Mouse (Mus musculus) intestine, embryonic 14.5 days (tissue): ENCODE data around the gene Pik3cb. TPM values are rescaled to one million over a fixed set of nuclear protein-coding genes. Genes with fewer than 3 reads are reported as not detected.

ENCODE experiments used
- ATAC-seq: fragments of 200-750 bp; cut with Nextera tagmentation; replicated peaks from 2 replicates; pipeline ENCODE4 v1.8.0; 2017; ENCODE audit warnings: low read depth, moderate number of reproducible peaks, moderate TSS enrichment, moderate library complexity; ENCODE audit not compliant: low FRiP score, low TSS enrichment
- DNase-seq: peaks from one replicate; pipeline ENCODE4 v3.0.0-alpha.2; 2018; ENCODE audit warnings: low spot score
- H3K27ac ChIP-seq: fragments of 300-500 bp; sonication (generic); 2 replicates; pipeline ENCODE4 v1.5.1; 2014; ENCODE audit warnings: low read depth, mild to moderate bottlenecking, control low read depth
- H3K27me3 ChIP-seq: fragments of 300-500 bp; sonication (generic); replicated peaks from 2 replicates; pipeline ENCODE4 v1.6.1; 2014; ENCODE audit warnings: low read length, control low read depth; ENCODE audit not compliant: control insufficient read depth, insufficient read depth
- H3K36me3 ChIP-seq: fragments of 300-500 bp; sonication (generic); 2 replicates; pipeline ENCODE4 v1.6.1; 2014; ENCODE audit warnings: low read length, control low read depth; ENCODE audit not compliant: control insufficient read depth, insufficient read depth
- H3K4me1 ChIP-seq: fragments of 300-500 bp; sonication (generic); replicated peaks from 2 replicates; pipeline ENCODE4 v1.6.1; 2014; ENCODE audit warnings: low read length, control low read depth, mixed read lengths; ENCODE audit not compliant: control insufficient read depth, insufficient read depth
- H3K4me2 ChIP-seq: fragments of 300-500 bp; sonication (generic); 2 replicates; pipeline ENCODE4 v1.6.1; 2014; ENCODE audit warnings: low read length
- H3K4me3 ChIP-seq: fragments of 300-500 bp; sonication (generic); 2 replicates; pipeline ENCODE4 v1.5.1; 2014; ENCODE audit warnings: low read depth, low read length, control low read depth, mixed read lengths
- H3K9ac ChIP-seq: fragments of 300-500 bp; sonication (generic); 2 replicates; pipeline ENCODE4 v1.6.1; 2014; ENCODE audit warnings: mild to moderate bottlenecking, low read length
- H3K9me3 ChIP-seq: fragments of 300-500 bp; sonication (generic); 2 replicates; pipeline ENCODE4 v1.6.1; 2016; ENCODE audit warnings: low read length, control low read depth; ENCODE audit not compliant: control insufficient read depth
- WGBS: fragments of 180-500 bp; shearing (Covaris S2); extraction: QIAGEN DNeasy Blood & Tissue Kit; methylation state at CpG from one replicate; pipeline ENCODE4 v1.1.7; 2014; 5-methylcytosine and 5-hydroxymethylcytosine counted together
- polyA plus RNA-seq: library from polyadenylated mRNA; unstranded; fragments of >200 nt; fragmentation: Nextera tagmentation; extraction: Ambion mirVana; gene quantifications from 2 replicates; pipeline ENCODE4 v1.2.1, GENCODE M21; 2014

Pik3cb gene
- 0.88 and 0.99 TPM in 2 replicates for polyA plus RNA-seq

DNA sequence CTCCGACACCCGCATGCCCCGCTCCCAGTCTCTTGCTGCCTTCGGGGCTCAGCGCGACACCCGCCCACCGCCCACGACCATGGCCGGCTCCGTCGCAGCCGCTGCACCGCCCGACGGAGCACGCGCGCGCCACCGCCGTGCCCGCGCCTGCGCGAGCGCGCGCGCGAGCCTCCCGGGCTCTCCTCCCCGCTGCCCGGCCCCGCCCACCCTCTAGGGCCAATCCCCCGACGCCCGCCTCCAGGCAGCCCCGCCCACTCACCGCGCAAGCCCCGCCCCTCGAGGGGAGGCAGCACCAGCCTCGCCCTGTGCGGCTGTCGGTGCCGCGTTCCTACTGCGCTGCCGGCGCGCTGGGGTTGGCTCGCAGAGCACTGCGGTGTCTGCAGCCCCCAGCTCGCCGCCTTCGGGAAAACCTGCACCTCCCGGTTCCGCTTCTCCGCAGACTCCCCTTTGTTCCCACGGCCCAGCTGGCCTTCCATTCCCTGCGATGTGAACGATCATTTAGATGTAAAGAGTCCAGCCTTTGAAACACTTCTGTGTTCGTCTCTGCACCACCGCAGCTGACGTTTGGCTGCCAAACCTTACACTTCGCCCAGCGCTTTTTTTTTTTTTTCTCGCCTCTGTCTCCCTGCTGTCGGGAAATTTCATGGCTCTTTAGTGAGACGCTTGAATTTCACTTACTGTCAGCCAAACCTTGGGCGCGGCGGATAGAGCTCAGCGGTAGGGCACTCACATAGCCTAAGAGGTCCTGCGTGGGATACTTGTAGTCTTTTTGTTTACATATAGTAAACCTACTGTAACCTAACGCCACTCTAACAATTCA, at the start of gene Pik3cb:
Pik3cb (minus strand) TSS at position 559 of the 820 bp plus-strand sequence.
- H3K36me3 ChIP-seq, result no peaks in the 10 kb centered on the region
- H3K27me3 ChIP-seq, result peaks cover 13% of the 10 kb centered on the region; the same call in 1 of the 2 replicates
- DNase-seq (peak; percentile 99), ATAC-seq (peak; percentile 96)
- peak within 1 kb of the TSS; percentile 71 for H3K4me2 ChIP-seq
- H3K27ac ChIP-seq, result no peak within 1 kb of the TSS; the same call in 1 of the 2 replicates
- under 1% methylated on average over 68 of the region's 77 CpGs for WGBS
- H3K4me3 ChIP-seq, result peak within 1 kb of the TSS; percentile 70
- H3K9me3 ChIP-seq, result no peaks in the 10 kb centered on the region
- peak within 1 kb of the TSS; percentile 59 for H3K9ac ChIP-seq
- H3K4me1 ChIP-seq, result peaks cover 5% of the 10 kb centered on the region

DNA sequence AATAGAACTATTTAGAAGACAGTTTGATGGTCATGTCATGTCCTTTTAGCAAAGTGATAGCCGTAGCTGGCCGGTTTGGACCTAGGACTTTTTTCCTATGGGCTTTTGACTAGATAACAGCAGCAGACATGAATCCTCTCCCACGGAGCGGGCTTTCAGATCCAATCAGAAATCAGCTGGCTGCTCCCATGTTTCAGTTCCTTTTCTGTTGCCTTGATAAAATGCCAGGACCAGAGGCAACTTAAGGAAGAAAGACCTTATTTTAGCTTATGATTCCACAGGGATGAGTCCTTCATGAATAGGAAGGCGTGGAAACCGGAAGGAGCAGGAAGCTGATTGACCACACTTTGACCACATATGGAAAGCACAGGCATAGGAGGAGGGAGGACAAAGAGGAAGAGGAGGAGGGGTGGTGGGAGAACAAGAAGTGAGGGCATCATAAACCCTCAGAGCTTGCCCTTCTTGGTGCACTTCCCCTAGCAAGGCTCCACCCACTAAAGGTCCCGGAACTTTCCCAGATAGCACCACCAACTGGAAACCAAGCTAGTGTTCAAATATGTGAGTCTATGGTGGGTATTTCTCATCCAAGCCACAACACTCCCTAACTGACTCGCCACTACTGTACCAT, 42.7 kb upstream of the Pik3cb start:
- no peak overlapping the region for H3K4me2 ChIP-seq
- H3K27me3 ChIP-seq, result no peaks in the 10 kb centered on the region
- no peaks in the 10 kb centered on the region for H3K36me3 ChIP-seq
- ATAC-seq, result no peak
- no peak for DNase-seq
- no peak overlapping the region for H3K9ac ChIP-seq
- H3K9me3 ChIP-seq, result no peaks in the 10 kb centered on the region
- 79% methylated on average over 8 of the region's 8 CpGs for WGBS
- H3K27ac ChIP-seq, result no peak overlapping the region
- H3K4me3 ChIP-seq, result no peak overlapping the region
- H3K4me1 ChIP-seq, result no peaks in the 10 kb centered on the region

DNA sequence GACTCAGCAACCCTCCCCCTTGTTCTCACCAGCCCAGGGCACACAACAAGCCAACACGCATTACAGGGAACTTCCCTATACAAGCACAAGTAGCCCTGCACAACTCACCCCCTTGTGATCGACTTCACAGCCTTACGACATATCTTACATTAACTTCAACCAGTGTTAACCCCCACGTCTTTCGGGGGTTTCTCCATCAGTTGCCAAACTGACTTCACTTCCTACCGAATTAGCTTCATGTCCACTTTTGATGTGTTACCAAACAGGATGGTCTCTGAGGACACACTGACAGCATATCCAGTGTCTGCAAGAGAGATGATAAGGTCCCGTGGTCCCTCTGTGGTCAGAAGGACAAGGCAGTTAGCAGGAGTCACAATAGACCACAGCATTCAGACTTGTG, 41.7 kb upstream of the Pik3cb start:
- Histone ChIP-seq H3K4me3 (no peak overlapping the region), H3K36me3 (no peaks in the 10 kb centered on the region), H3K9ac (no peak overlapping the region), H3K27ac (no peak overlapping the region), H3K27me3 (no peaks in the 10 kb centered on the region), H3K4me1 (no peaks in the 10 kb centered on the region), H3K4me2 (no peak overlapping the region), H3K9me3 (no peaks in the 10 kb centered on the region)
- ATAC-seq, result no peak
- 85% methylated on average over 7 of the region's 7 CpGs for WGBS
- no peak for DNase-seq

DNA sequence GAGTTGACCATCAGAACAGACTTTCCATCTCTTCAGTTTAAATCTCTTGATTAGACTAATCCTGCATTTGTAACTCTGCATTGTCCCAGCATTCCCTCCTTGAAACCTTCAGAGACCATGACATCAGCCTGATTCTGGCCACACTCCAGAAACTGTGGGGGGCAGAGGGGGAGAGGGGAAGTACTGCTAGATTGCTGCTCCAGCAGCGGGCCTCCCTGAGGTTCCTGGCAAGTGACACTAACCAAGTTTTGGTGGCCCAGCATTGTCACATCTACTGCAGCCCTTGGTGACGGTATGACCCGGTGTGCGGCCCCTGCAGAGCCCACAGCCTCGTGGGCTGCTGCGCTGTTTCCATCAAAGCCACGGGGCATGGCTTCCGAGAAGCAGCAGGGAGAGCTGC, 39.9 kb upstream of the Pik3cb start:
- no peaks in the 10 kb centered on the region for H3K27me3 ChIP-seq
- DNase-seq, result no peak
- H3K9me3 ChIP-seq, result no peaks in the 10 kb centered on the region
- no peak for ATAC-seq
- 69% methylated on average over 8 of the region's 8 CpGs for WGBS
- no peak overlapping the region for H3K4me3 ChIP-seq
- no peaks in the 10 kb centered on the region for H3K36me3 ChIP-seq
- no peak overlapping the region for H3K9ac ChIP-seq
- H3K4me1 ChIP-seq, result no peaks in the 10 kb centered on the region
- H3K4me2 ChIP-seq, result no peak overlapping the region
- no peak overlapping the region for H3K27ac ChIP-seq

DNA sequence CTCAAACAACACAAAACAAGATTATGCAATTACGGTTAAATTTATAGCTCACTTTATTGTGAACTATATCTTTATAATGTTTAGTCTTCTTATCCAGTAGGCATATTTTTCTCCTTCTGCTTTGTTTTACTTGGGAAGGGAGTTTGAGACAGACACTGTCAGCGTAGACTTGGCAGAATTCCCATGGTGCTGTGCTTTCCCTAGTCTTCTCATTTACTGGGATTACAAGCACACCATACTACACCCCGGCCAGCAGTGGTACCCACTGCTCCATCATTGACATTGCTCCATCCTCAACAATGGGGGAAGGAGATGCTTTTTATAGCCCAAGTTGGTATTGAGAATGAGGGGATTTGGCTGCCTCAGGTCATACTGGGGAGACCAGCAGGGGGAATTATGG, 38.3 kb upstream of the Pik3cb start:
- no peak for DNase-seq
- Histone ChIP-seq H3K4me2 (no peak overlapping the region), H3K36me3 (no peaks in the 10 kb centered on the region), H3K27me3 (no peaks in the 10 kb centered on the region), H3K4me3 (no peak overlapping the region), H3K9ac (no peak overlapping the region), H3K4me1 (no peaks in the 10 kb centered on the region), H3K27ac (no peak overlapping the region), H3K9me3 (no peaks in the 10 kb centered on the region)
- 82% methylated on average over 3 of the region's 3 CpGs for WGBS
- no peak for ATAC-seq

DNA sequence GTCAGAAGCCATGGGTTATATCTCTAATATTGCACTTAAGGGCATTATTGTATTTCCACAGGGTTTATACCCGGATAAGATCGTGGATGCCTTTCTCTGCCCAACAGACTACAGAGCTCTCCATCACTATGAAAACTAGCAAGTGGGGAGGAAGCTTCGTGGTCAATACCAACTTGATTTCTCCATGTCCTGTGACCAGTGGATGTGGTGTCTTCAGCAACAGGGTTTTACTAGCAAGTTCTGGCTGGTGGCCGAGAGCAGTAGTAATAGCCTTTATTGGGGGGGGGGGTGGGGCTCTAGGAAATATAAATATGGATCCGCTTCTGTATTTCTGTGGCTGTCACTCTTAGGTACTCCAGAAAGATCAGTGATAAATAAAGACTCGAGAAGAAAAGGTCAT, 35.4 kb upstream of the Pik3cb start:
- ATAC-seq, result no peak
- no peaks in the 10 kb centered on the region for H3K4me1 ChIP-seq
- H3K4me2 ChIP-seq, result no peak overlapping the region

DNA sequence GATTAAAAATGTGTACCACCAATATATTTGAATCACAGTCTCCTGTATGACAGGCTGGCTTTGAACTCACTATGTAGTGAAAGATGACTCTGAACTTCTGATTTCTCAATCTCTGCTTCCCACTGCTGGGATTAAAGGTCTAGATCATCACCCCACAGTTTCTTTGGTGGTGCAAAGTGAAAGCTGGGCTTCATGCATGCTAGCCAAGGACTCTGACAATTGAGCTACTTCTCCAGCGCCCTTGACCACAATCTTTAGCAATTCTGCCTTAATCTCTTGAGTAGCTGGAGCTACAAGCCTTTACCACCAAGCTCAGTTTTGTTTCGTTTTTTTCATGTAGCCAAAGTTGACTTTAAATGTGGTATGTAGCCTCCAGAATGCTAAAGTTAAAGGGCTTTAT, 32.4 kb upstream of the Pik3cb start:
- H3K9me3 ChIP-seq, result no peaks in the 10 kb centered on the region
- no peak for ATAC-seq

More for the DNA sequence above, 35.4 kb upstream of the Pik3cb start:
- no peaks in the 10 kb centered on the region for H3K36me3 ChIP-seq
- DNase-seq, result no peak
- H3K9ac ChIP-seq, result no peak overlapping the region
- WGBS, result 78% methylated on average over 6 of the region's 6 CpGs
- H3K27me3 ChIP-seq, result no peaks in the 10 kb centered on the region
- no peak overlapping the region for H3K27ac ChIP-seq
- no peak overlapping the region for H3K4me3 ChIP-seq
- H3K9me3 ChIP-seq, result no peaks in the 10 kb centered on the region

DNA sequence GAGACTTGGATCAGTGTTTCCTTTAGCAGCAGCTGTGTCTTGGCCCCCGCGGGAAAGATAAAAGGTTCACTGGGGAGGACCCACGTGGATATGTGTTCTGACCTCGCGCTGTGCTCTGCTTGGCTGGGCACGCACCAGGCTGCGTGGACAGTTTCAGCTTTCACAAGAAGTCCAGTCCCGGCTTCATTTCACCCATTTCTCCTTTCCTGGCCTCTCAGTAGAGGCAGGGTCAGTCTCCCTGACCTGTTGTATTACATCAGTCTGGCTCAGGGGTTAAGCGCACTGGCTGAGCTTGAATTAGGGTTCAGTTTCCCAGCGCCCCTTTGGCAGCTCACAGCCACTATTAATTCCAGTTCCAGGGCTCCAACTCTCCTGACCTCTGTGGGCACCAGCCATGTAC, 30.8 kb upstream of the Pik3cb start:
- no peak for ATAC-seq
- Histone ChIP-seq H3K9me3 (no peaks in the 10 kb centered on the region), H3K36me3 (no peaks in the 10 kb centered on the region), H3K9ac (no peak overlapping the region), H3K27ac (no peak overlapping the region), H3K27me3 (no peaks in the 10 kb centered on the region), H3K4me2 (no peak overlapping the region), H3K4me1 (no peaks in the 10 kb centered on the region), H3K4me3 (no peak overlapping the region)
- 75% methylated on average over 10 of the region's 10 CpGs for WGBS
- no peak for DNase-seq

More for the DNA sequence above, 32.4 kb upstream of the Pik3cb start:
- Histone ChIP-seq H3K4me1 (no peaks in the 10 kb centered on the region), H3K36me3 (no peaks in the 10 kb centered on the region), H3K4me3 (no peak overlapping the region), H3K27ac (no peak overlapping the region), H3K4me2 (no peak overlapping the region), H3K9ac (no peak overlapping the region), H3K27me3 (no peaks in the 10 kb centered on the region)
- no peak for DNase-seq
- 70% methylated on average over 2 of the region's 2 CpGs for WGBS
